ENCODE assay signal across 13 mouse cellular contexts in genomic region chr2:169636414-169636813, GRCm38 (mm10). TPM values are rescaled to one million over a fixed set of nuclear protein-coding genes. Genes with fewer than 3 reads are reported as not detected.
DNase-seq lines count a peak whose midpoint lies in the region; ATAC-seq and TF ChIP-seq lines count a peak whose summit lies in the region.
"Had no signal": no experiment of that assay in that cellular context is flagged by ENCODE, and none has a peak within 500 bp of the region (broad histone marks: within the 10 kb centered on the region; RNA-seq: fewer than 3 reads in every experiment).

No protein-coding gene starts in this region.

- no peak overlapping the region for H3K9ac ChIP-seq in heart, embryonic 12.5 days
- H3K9ac ChIP-seq in limb, embryonic 15.5 days, result no peak overlapping the region

- no peak overlapping the region for H3K4me3 ChIP-seq in heart, embryonic 12.5 days
- no peak overlapping the region for H3K4me3 ChIP-seq in testis, adult 2 months (ENCODE audit: control insufficient read depth, low read depth, low read length)
- H3K4me3 ChIP-seq in limb, embryonic 15.5 days, result peak overlapping the region; percentile 16; the same call in 1 of the 2 replicates

- peak overlapping the region; percentile 85 for H3K4me2 ChIP-seq in heart, embryonic 12.5 days
- H3K4me2 ChIP-seq in limb, embryonic 15.5 days, result peak overlapping the region; percentile 90

- H3K36me3 ChIP-seq in heart, embryonic 12.5 days, result no peaks in the 10 kb centered on the region
- H3K36me3 ChIP-seq in testis, adult 2 months (ENCODE audit: control insufficient read depth, insufficient read depth, low read length), result no peaks in the 10 kb centered on the region
- H3K36me3 ChIP-seq in limb, embryonic 15.5 days, result no peaks in the 10 kb centered on the region

- no peak for TF ChIP-seq POLR2A in testis, adult 2 months (IDR thresholded peaks at IDR 0.05; ENCODE audit: control insufficient read depth, low read depth, low read length)

- DNase-seq in heart, postnatal 25 days (ENCODE audit: low spot score), result no peak
- DNase-seq in testis, postnatal 14 days (ENCODE audit: low spot score), result no peak
- DNase-seq in urinary bladder, adult 18-20 months (ENCODE audit: low spot score in 2 of 2), result no peak
- no peak for DNase-seq in ovary, postnatal 14 days (ENCODE audit: low spot score)
- no peak for DNase-seq in cerebellum, adult 9-10 months
- DNase-seq: cerebellum, postnatal 10 days had no signal

- no peaks in the 10 kb centered on the region for H3K9me3 ChIP-seq in heart, embryonic 12.5 days (replicated peaks)
- no peaks in the 10 kb centered on the region for H3K9me3 ChIP-seq in limb, embryonic 15.5 days

- no peak overlapping the region for H3K27ac ChIP-seq in heart, embryonic 12.5 days (ENCODE audit: poor library complexity, severe bottlenecking)
- H3K27ac ChIP-seq in testis, adult 2 months (ENCODE audit: control insufficient read depth, insufficient read depth, low read depth, low read length), result peak overlapping the region; percentile 78
- 0 out of 2 replicates have a peak overlapping the region, but pooled peaks have one; percentile 40 for H3K27ac ChIP-seq in limb, embryonic 15.5 days

- TF ChIP-seq CTCF in testis, adult 2 months (IDR thresholded peaks at IDR 0.05; ENCODE audit: control insufficient read depth, insufficient read depth, insufficient replicate concordance, low read depth, low read length), result no peak

- H3K27me3 ChIP-seq in heart, embryonic 12.5 days (replicated peaks), result no peaks in the 10 kb centered on the region
- no peaks in the 10 kb centered on the region for H3K27me3 ChIP-seq in testis, adult 2 months (ENCODE audit: control insufficient read depth, insufficient read depth, low read length)
- H3K27me3 ChIP-seq in limb, embryonic 15.5 days, result no peaks in the 10 kb centered on the region
- H3K27me3 ChIP-seq: CH12.LX had no signal

- 60% methylated on average over 4 of the region's 4 CpGs for WGBS in heart, embryonic 12.5 days
- 42% methylated on average over 4 of the region's 4 CpGs for WGBS in limb, embryonic 15.5 days

- intact Hi-C loops in heart, postnatal 25 days (cut with DNase I), result no loop called here

- ATAC-seq in heart, embryonic 12.5 days (ENCODE audit: insufficient number of reproducible peaks, low FRiP score), result no peak
- ATAC-seq in limb, embryonic 15.5 days (ENCODE audit: insufficient number of reproducible peaks, low FRiP score, low TSS enrichment, low read depth), result no peak
- ATAC-seq: activated CD4-positive, CD25-positive, alpha-beta regulatory T cell, adult 4 months had no signal

- H3K4me1 ChIP-seq in heart, embryonic 12.5 days (replicated peaks), result peaks cover 17% of the 10 kb centered on the region
- H3K4me1 ChIP-seq in testis, adult 2 months (ENCODE audit: control insufficient read depth, insufficient read depth, low read length), result peaks cover 6% of the 10 kb centered on the region; the same call in 1 of the 2 replicates
- peaks cover 21% of the 10 kb centered on the region for H3K4me1 ChIP-seq in limb, embryonic 15.5 days

RNA-seq across cellular contexts. Expression of gene Tshz2, which starts 3.6 kb away (rescaled TPM):
- 5.6 and 5.8 TPM in 2 replicates for polyA plus RNA-seq in heart, embryonic 12.5 days (2016; fragmentation: Nextera tagmentation; extraction: Ambion mirVana)
- total RNA-seq in heart, postnatal 25 days (2021), result 10 to 100 TPM; 12.8 to 14.4 TPM
- 4.5 and 4.9 TPM in 2 replicates for polyA plus RNA-seq in testis, adult 2 months (2012; rRNA removed)
- 9.1 and 9.8 TPM in 2 replicates for polyA plus RNA-seq in limb, embryonic 15.5 days (2015; fragmentation: Nextera tagmentation; extraction: Ambion mirVana)
- total RNA-seq: CH12.LX had no signal

RNA-seq across cellular contexts. Expression of gene Gm11011, which starts 48.9 kb away (rescaled TPM):
- polyA plus RNA-seq in heart, embryonic 12.5 days (2016; fragmentation: Nextera tagmentation; extraction: Ambion mirVana), result not detected in 2 replicates
- total RNA-seq in heart, postnatal 25 days (2021), result not detected
- not detected in 2 replicates for polyA plus RNA-seq in testis, adult 2 months (2012; rRNA removed)
- polyA plus RNA-seq in limb, embryonic 15.5 days (2015; fragmentation: Nextera tagmentation; extraction: Ambion mirVana), result not detected in 2 replicates
- total RNA-seq: CH12.LX; gastrocnemius, adult 8-10 months had no signal
- polyA plus RNA-seq: activated CD4-positive, CD25-positive, alpha-beta regulatory T cell, adult 4 months; thymus, postnatal 0 days had no signal
